Mouse (Mus musculus): ENCODE results near the gene Arhgap8. TPM values are rescaled to one million over a fixed set of nuclear protein-coding genes. Genes with fewer than 3 reads are reported as not detected.
A peak's percentile ranks its signal among the peaks of the same experiment; 100 is the strongest.
"Not testable (repeated sequence)": the region's sequence is repeated elsewhere in the genome, so short reads cannot be mapped to it uniquely, and the experiment has no call there.

Gene Arhgap8
- polyA plus RNA-seq, 1 experiment from 2014 or later: 12.5 TPM

DNA sequence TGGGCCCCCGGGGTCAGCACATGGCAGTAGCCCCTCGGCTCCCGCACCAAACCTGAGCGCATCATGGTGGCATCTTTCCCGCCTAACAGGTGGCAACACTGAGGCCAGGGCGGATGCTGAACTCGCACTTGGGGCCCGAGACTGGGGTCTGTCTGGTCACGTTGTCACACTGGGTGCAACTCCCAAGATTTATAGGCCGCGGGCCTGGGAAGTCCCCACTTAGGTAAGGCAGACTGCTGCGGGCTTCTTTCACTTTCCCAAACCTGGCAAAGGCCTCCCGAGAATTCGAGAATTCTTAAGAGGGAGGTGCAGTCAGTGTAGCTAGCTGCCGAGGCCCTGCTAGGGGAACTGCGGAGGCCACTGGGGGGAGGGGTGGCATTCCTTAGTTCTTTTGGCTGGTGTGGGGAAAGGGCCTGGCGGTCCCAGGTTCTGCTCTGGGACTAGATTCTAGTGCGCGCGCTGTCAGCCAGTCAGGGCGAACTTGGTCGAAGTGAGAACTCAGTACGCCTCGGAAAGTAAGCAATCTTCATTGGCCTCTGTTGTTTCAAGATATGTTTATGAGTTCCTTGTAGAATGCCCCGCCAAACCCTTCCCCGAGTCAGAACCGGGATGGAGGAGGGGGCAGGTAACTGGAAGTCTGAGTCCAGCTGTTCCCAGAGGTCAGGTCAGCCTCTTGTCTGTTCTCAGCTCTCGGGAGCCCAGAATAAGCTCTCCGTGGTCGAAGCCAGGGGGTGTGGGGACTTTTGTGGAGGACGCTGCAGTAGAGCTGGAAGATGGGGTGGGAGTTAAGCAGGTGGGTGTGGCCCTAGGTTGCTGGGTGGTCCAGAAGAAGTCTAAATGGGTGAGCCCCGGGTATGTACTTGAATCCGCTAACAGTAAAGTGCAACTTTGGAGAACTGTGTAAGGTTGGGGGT, 696 bp downstream of the Arhgap8 start:
- no peaks in the 10 kb centered on the region for H3K27me3 ChIP-seq (replicated peaks)
- peak overlapping the region; percentile 93 for H3K4me2 ChIP-seq (replicated peaks)
- peaks cover 23% of the 10 kb centered on the region for H3K4me1 ChIP-seq (replicated peaks)
- peak overlapping the region; percentile 22; the same call in 1 of the 2 replicates for H3K27ac ChIP-seq
- H3K9ac ChIP-seq: peak overlapping the region; percentile 33
- no peaks in the 10 kb centered on the region for H3K36me3 ChIP-seq
- WGBS: 5% methylated on average over 33 of the region's 33 CpGs
- ATAC-seq: peak; percentile 29
- no peaks in the 10 kb centered on the region for H3K9me3 ChIP-seq
- H3K4me3 ChIP-seq (replicated peaks): peak overlapping the region; percentile 48

DNA sequence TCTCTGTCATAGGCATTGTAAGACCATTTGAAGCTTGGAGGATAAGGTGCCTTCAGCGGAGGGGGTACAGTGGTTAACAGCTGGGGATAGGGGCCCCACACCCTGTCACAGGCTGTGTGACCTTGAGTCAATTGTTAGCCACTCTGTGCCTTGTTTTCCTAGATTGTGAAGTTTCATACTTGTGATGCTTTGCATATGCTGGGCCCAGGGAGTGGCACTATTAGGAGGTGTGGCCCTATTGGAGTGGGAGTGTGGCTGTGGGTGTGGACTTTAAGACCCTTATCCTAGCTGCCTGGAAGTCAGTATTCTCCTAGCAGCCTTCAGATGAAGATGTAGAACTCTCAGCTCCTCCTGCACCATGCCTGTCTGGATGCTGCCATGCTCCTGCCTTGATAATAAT, 3.8 kb downstream of the Arhgap8 start:
- not testable (repeated sequence) for H3K27me3 ChIP-seq (replicated peaks); H3K4me2 ChIP-seq (replicated peaks); H3K9ac ChIP-seq; H3K9me3 ChIP-seq; H3K4me3 ChIP-seq (replicated peaks); H3K36me3 ChIP-seq
- ATAC-seq: peak; percentile 13
- peaks cover 36% of the 10 kb centered on the region for H3K4me1 ChIP-seq (replicated peaks)
- peak overlapping the region; percentile 24; the same call in 1 of the 2 replicates for H3K27ac ChIP-seq
- 89% methylated on average over 1 of the region's 1 CpGs for WGBS

DNA sequence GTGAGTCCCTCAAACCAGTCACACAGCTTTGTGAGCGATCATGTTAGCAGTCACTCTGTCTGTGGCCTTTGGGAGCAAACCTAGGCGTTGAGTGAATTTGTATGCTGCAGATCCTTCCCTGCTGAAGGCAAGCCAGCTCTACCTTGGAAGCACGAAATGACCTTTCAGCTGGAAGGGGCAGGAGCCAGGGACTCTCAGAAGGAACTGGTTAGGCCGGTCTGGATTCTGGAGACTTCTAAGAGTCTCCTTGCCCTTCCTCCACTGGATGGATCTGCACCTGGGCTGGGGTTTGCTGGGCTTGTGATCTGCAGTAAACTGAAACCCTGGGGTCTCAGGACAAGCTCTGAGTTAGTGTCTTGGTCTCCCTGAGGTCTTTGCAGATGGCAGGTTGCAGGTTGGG, 4.3 kb downstream of the Arhgap8 start:
- H3K27me3 ChIP-seq (replicated peaks): no peaks in the 10 kb centered on the region
- H3K27ac ChIP-seq: peak overlapping the region; percentile 24; the same call in 1 of the 2 replicates
- no peaks in the 10 kb centered on the region for H3K36me3 ChIP-seq
- no peak overlapping the region for H3K4me2 ChIP-seq (replicated peaks)
- ATAC-seq: peak; percentile 64
- no peaks in the 10 kb centered on the region for H3K9me3 ChIP-seq
- H3K4me1 ChIP-seq (replicated peaks): peaks cover 36% of the 10 kb centered on the region
- no peak overlapping the region for H3K4me3 ChIP-seq (replicated peaks)
- no peak overlapping the region for H3K9ac ChIP-seq
- 55% methylated on average over 4 of the region's 4 CpGs for WGBS

DNA sequence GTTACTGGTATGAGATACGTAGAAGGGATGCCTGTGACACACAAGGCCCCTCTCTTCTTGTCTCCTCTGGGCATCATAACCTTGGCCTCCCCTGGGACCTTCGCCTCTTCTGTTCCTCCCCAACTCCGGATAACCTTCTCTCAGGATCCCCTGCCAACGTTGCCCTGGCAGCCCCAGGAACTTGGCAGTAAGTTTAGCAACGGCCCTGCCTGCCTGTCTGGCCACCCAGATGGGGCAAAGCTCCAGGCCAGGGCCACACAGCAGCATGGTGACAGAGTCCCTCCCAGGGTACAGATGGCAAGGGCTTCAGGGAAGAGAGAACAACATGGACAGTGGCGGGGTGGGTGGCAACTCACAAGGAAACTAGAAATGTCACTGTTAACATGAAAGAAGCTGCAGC, 9.8 kb downstream of the Arhgap8 start:
- ATAC-seq: no peak
- no peak overlapping the region for H3K27ac ChIP-seq
- 85% methylated on average over 6 of the region's 6 CpGs for WGBS
- no peaks in the 10 kb centered on the region for H3K9me3 ChIP-seq
- no peak overlapping the region for H3K9ac ChIP-seq
- no peaks in the 10 kb centered on the region for H3K27me3 ChIP-seq (replicated peaks)
- H3K36me3 ChIP-seq: no peaks in the 10 kb centered on the region
- no peak overlapping the region for H3K4me3 ChIP-seq (replicated peaks)
- peaks cover 20% of the 10 kb centered on the region for H3K4me1 ChIP-seq (replicated peaks)
- no peak overlapping the region for H3K4me2 ChIP-seq (replicated peaks)

DNA sequence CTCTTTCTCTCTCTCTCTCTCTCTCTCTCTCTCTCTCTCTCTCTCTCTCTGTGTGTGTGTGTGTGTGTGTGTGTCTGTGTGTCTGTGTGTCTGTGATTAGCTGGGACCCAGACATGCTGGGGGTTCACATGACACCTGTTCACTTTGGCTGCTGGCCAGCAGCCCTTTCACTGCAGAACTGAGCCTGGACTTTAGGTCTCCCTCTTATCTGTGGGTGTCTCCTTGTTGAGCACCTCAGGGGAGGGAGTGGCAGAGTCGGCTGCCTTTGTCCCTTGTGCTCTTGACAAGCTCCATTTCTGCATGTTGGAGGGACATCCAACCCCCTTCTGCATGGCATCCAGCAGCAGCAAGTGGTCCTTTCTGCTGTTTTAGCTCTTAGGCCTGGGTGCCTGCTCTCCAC, 11.0 kb downstream of the Arhgap8 start:
- no peaks in the 10 kb centered on the region for H3K9me3 ChIP-seq
- H3K9ac ChIP-seq: no peak overlapping the region
- no peak overlapping the region for H3K4me3 ChIP-seq (replicated peaks)
- peaks cover 20% of the 10 kb centered on the region for H3K4me1 ChIP-seq (replicated peaks)
- WGBS: 55% methylated on average over 1 of the region's 1 CpGs
- peak; percentile 89 for ATAC-seq
- no peaks in the 10 kb centered on the region for H3K27me3 ChIP-seq (replicated peaks)
- H3K4me2 ChIP-seq (replicated peaks): no peak overlapping the region
- no peak overlapping the region for H3K27ac ChIP-seq
- no peaks in the 10 kb centered on the region for H3K36me3 ChIP-seq

DNA sequence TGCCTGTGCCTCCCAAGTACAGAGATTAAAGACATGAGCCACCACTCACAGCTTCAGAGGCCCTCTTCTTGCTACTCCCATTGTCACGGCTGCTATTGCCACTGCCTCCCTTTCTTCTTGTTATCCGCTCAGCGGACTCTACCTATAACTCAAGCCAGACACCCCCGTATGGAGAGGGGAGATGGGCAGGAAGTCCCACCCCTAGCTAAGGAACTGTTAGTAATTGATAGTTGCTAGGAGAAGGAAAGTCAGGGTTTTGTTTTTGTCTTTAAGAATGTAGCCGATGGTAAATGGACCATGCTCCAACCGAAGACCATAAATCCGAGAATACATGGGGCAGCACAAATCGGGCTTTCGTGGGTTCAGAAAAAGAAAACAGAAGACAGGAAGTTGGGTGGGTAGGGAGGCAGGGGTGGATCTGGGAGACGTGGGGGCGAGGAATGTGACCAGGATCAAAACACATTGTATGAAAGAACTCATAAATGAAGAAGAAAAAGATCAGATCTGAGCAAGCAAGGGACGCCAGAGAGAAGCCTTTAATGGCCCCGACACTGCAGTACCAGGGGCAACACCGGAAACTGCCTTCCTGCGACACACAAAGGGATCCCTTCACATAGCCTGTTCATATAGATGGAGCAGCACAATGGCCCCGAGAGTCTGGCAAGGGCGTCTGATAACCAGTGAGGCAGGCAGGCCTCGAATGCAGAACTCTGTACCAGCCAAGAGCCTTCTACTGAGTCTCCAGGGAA, 12.0 kb downstream of the Arhgap8 start:
- no peak overlapping the region for H3K4me3 ChIP-seq (replicated peaks)
- no peaks in the 10 kb centered on the region for H3K9me3 ChIP-seq
- ATAC-seq: no peak
- no peak overlapping the region for H3K4me2 ChIP-seq (replicated peaks)
- WGBS: 61% methylated on average over 18 of the region's 18 CpGs
- H3K4me1 ChIP-seq (replicated peaks): peaks cover 20% of the 10 kb centered on the region
- no peak overlapping the region for H3K27ac ChIP-seq
- H3K9ac ChIP-seq: no peak overlapping the region
- H3K27me3 ChIP-seq (replicated peaks): no peaks in the 10 kb centered on the region
- H3K36me3 ChIP-seq: no peaks in the 10 kb centered on the region

DNA sequence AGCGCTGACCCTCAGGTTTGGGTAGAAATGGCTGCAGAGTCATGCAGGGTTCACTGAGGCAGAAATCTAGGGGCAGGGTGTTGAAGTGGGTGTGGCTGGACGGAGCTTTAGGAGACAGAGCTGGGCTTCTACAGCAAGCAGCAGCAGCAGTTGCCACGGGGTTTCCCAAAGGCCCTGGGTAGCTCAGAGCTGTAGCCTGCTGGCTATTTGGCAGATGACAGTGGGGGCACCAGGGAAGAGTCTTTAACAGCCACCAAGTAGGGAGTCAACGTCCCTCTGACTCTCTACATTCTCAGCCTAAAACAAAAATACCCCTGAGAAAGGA, 12.5 kb downstream of the Arhgap8 start:
- no peak overlapping the region for H3K4me2 ChIP-seq (replicated peaks)
- ATAC-seq: no peak
- WGBS: 78% methylated on average over 4 of the region's 4 CpGs
- no peaks in the 10 kb centered on the region for H3K36me3 ChIP-seq
- H3K27ac ChIP-seq: no peak overlapping the region
- no peak overlapping the region for H3K4me3 ChIP-seq (replicated peaks)
- no peaks in the 10 kb centered on the region for H3K9me3 ChIP-seq
- no peak overlapping the region for H3K9ac ChIP-seq
- H3K27me3 ChIP-seq (replicated peaks): no peaks in the 10 kb centered on the region
- H3K4me1 ChIP-seq (replicated peaks): peaks cover 15% of the 10 kb centered on the region

DNA sequence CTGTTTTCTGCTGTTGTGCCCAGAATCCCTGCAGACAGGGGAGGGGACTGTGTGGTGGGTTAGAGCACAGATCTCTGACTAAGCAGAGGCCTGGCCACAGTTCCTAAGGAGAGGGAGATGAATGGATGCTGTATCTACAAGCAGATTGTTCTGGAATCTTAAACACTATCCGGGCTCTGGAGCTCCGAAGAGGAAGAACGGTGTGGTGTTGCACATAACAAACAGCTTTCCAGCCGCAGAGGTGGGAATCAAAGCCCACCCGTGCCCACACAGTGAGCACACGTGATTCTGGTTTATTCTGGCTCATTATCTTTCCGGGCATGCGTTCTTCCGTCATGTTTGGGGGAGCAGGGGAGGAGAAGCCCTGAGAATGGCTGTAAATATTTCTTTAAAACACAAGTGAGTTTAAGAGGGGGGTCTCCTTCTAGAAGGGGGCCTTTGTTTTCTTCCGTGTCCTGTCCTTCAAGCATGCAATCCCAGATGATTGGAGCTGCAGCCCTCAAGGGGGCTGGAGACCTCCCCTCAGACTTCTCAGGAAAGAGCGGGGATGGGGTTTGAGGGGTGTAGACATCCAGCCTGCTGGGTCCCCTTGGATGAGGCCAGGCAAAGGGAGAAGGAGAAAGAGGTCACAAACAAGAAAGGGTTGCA, 16.6 kb downstream of the Arhgap8 start:
- Histone ChIP-seq H3K27ac (no peak overlapping the region), H3K4me1 (replicated peaks) (0 out of 2 replicates have a peak, but pooled peaks cover 4% of the 10 kb centered on the region), H3K9ac (no peak overlapping the region), H3K9me3 (no peaks in the 10 kb centered on the region), H3K4me2 (replicated peaks) (no peak overlapping the region), H3K36me3 (no peaks in the 10 kb centered on the region), H3K27me3 (replicated peaks) (no peaks in the 10 kb centered on the region), H3K4me3 (replicated peaks) (no peak overlapping the region)
- 54% methylated on average over 11 of the region's 11 CpGs for WGBS
- ATAC-seq: no peak

DNA sequence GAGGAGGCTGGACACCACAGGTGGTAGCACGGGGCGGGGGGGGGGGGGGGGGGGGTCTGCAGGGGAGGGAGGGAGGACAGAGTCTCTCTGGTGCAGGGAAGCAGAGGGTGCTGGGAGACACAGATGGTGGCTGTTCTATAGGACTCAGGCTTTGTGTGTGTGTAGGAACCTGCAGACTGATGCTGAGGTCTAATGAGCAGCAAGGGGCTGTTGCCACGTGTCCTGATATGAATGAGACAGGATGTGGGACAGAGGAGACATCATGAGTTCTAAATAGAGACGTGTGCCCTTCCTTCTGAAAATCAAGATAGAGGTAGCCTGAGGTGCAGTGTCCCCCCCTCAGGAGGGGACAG, 17.1 kb downstream of the Arhgap8 start:
- H3K27me3 ChIP-seq (replicated peaks): no peaks in the 10 kb centered on the region
- no peaks in the 10 kb centered on the region for H3K36me3 ChIP-seq
- H3K4me1 ChIP-seq (replicated peaks): 0 out of 2 replicates have a peak, but pooled peaks cover 4% of the 10 kb centered on the region
- WGBS: 58% methylated on average over 2 of the region's 4 CpGs
- no peak overlapping the region for H3K4me2 ChIP-seq (replicated peaks)
- H3K4me3 ChIP-seq (replicated peaks): no peak overlapping the region
- ATAC-seq: no peak
- no peak overlapping the region for H3K9ac ChIP-seq
- H3K27ac ChIP-seq: no peak overlapping the region
- no peaks in the 10 kb centered on the region for H3K9me3 ChIP-seq

DNA sequence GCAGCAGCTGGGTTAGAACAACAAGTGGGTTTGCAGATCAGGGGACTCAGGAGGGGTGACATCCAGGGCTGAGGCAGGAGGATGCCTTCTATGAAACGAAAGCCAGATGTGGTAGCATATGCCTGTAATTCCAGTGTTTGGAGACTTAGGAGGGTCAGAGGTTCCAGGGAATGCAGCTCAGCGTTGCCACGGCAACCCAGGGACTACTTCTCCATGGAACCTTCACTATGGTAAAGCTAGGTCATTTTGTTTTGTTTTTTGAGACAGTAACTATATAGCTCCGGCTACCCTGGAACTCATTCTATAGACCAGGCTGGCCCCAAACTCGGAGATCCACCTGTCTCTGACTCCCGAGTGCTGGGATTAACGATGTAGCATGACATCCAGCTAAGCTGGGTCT, 18.4 kb downstream of the Arhgap8 start:
- Histone ChIP-seq H3K36me3 (no peaks in the 10 kb centered on the region), H3K27ac (no peak overlapping the region), H3K9me3 (no peaks in the 10 kb centered on the region), H3K27me3 (replicated peaks) (no peaks in the 10 kb centered on the region), H3K4me1 (replicated peaks) (no peaks in the 10 kb centered on the region), H3K4me2 (replicated peaks) (no peak overlapping the region), H3K4me3 (replicated peaks) (no peak overlapping the region), H3K9ac (no peak overlapping the region)
- ATAC-seq: no peak
- 91% methylated on average over 7 of the region's 7 CpGs for WGBS

DNA sequence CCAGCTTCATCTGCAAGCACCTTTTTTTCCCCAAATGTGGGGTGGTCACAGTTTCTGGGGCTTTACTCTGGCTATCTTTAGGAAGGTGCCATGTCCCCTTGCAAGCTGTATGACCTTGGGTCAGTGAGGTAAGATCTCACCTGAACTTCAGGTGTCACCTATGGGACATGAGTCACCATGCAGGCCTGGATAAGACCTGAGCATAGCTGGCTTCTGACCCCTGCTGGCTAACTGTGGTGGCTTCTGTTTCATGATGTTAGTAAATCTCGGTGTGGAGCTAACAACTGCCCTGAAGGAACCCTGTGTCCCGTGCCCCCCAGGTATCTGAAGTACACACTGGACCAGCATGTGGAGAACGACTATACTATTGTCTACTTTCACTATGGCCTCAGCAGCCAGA, 21.7 kb downstream of the Arhgap8 start:
- no peaks in the 10 kb centered on the region for H3K9me3 ChIP-seq
- ATAC-seq: peak; percentile 35; the same call in 1 of the 2 replicates
- H3K27me3 ChIP-seq (replicated peaks): no peaks in the 10 kb centered on the region
- 68% methylated on average over 3 of the region's 3 CpGs for WGBS
- H3K4me2 ChIP-seq (replicated peaks): no peak overlapping the region
- no peaks in the 10 kb centered on the region for H3K4me1 ChIP-seq (replicated peaks)
- H3K4me3 ChIP-seq (replicated peaks): no peak overlapping the region
- no peak overlapping the region for H3K27ac ChIP-seq
- no peaks in the 10 kb centered on the region for H3K36me3 ChIP-seq
- H3K9ac ChIP-seq: no peak overlapping the region

DNA sequence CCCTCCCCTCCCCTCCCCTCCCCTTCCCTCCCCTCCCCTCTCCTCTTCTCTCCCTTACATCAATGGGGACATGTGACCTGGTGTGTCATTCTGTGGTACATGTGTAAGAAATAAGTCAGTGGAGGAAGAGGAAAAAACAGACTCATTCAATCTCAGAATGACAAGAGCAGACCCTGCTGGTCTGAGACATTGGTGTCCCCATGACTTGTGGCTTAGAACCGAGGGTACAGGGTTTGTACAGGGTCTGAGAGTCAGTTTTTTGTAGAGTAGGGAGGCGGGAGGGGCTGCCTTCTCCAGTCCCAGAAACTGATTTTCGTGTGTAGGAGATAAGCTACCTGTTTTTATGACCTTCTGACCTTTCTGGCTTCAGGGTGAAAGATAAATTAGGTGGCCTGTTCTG, 23.5 kb downstream of the Arhgap8 start:
- Histone ChIP-seq H3K27me3 (replicated peaks) (no peaks in the 10 kb centered on the region), H3K36me3 (no peaks in the 10 kb centered on the region), H3K9ac (no peak overlapping the region), H3K4me2 (replicated peaks) (no peak overlapping the region), H3K27ac (no peak overlapping the region), H3K4me1 (replicated peaks) (no peaks in the 10 kb centered on the region), H3K4me3 (replicated peaks) (no peak overlapping the region), H3K9me3 (no peaks in the 10 kb centered on the region)
- ATAC-seq: no peak
- WGBS: 13% methylated on average over 3 of the region's 3 CpGs

Data from intestine, embryonic 15.5 days (tissue).